In genomic region chr11:75984581-75984980, GRCm38 (mm10) we compare ENCODE assay signal across 28 mouse cellular contexts. TPM values are rescaled to one million over a fixed set of nuclear protein-coding genes. Genes with fewer than 3 reads are reported as not detected.
"Had no signal": no experiment of that assay in that cellular context is flagged by ENCODE, and none has a peak within 500 bp of the region (broad histone marks: within the 10 kb centered on the region; RNA-seq: fewer than 3 reads in every experiment).

No protein-coding gene starts in this region.

- DNase-seq: gastrocnemius, adult 2 months; gastrocnemius, postnatal 10 days; gastrocnemius, postnatal 25 days; heart, adult 18-20 months; heart, postnatal 10 days; heart, postnatal 4 days; kidney, adult 18-20 months; kidney, adult 8-10 months; kidney, postnatal 10 days; kidney, postnatal 25 days; kidney, postnatal 4 days had no signal

- H3K4me3 ChIP-seq: gastrocnemius, adult 2 months; heart, embryonic 10.5 days; heart, embryonic 12.5 days; hindbrain, embryonic 10.5 days; hindbrain, embryonic 12.5 days; intestine, embryonic 15.5 days; layer of hippocampus, adult 2 months; left cerebral cortex, adult 2 months; limb, embryonic 10.5 days; limb, embryonic 12.5 days had no signal

- ATAC-seq: hindbrain, embryonic 16.5 days; inflammation-experienced regulatory T-cells, adult 6 months; intestine, embryonic 15.5 days; intestine, postnatal 0 days had no signal

- H3K27ac ChIP-seq: gastrocnemius, adult 2 months; heart, embryonic 10.5 days; hindbrain, embryonic 10.5 days; hindbrain, embryonic 12.5 days; hindbrain, embryonic 14.5 days; intestine, embryonic 15.5 days; layer of hippocampus, adult 2 months; left cerebral cortex, adult 2 months; limb, embryonic 10.5 days; limb, embryonic 12.5 days had no signal

- H3K27me3 ChIP-seq: heart, embryonic 12.5 days; hindbrain, embryonic 12.5 days; intestine, embryonic 15.5 days; limb, embryonic 12.5 days had no signal

- H3K4me1 ChIP-seq: heart, embryonic 10.5 days; heart, embryonic 12.5 days; hindbrain, embryonic 12.5 days; intestine, embryonic 15.5 days had no signal

- H3K36me3 ChIP-seq: heart, embryonic 10.5 days; heart, embryonic 12.5 days; hindbrain, embryonic 10.5 days; hindbrain, embryonic 12.5 days; intestine, embryonic 15.5 days; limb, embryonic 10.5 days; limb, embryonic 12.5 days had no signal

RNA-seq across cellular contexts. Expression of gene 1700016K19Rik, which starts 15.1 kb away (rescaled TPM):
- total RNA-seq: gastrocnemius, adult 2 months; gastrocnemius, postnatal 10 days; gastrocnemius, postnatal 25 days; gastrocnemius, postnatal 4 days; granulocyte monocyte progenitor cell, adult 5-6 weeks; heart, adult 8-10 months; heart, postnatal 10 days; heart, postnatal 25 days; heart, postnatal 4 days had no signal
- polyA plus RNA-seq: heart, embryonic 10.5 days; intestine, postnatal 0 days had no signal

RNA-seq across cellular contexts. Expression of gene Rph3al, which starts 46.4 kb away (rescaled TPM):
- total RNA-seq: granulocyte monocyte progenitor cell, adult 5-6 weeks had no signal
